In the genomic region with DNA sequence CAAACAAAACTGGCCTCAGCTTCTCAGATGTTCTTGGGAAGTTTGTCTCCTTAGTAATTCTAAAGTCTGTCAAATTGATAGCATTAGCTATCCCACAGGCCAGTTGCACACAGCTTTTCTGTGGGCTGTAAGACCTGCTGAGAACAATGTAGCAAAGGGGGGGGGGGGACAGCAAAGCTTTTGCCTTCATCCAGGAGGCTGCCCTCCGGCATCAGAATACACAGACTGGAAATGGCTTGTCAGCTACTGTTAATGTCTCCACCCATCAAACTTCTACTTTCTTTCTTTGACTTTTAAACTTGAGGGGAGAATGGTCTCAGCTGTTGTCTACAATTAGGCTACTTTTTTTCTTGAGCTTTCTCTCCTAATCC, we compare ENCODE assay signal across 9 mouse cellular contexts. TPM values are rescaled to one million over a fixed set of nuclear protein-coding genes. Genes with fewer than 3 reads are reported as not detected.
A peak's percentile ranks its signal among the peaks of the same experiment; 100 is the strongest.
DNase-seq lines count a peak whose midpoint lies in the region; ATAC-seq and TF ChIP-seq lines count a peak whose summit lies in the region.
"Had no signal": no experiment of that assay in that cellular context is flagged by ENCODE, and none has a peak within 500 bp of the region (broad histone marks: within the 10 kb centered on the region; RNA-seq: fewer than 3 reads in every experiment).

No protein-coding gene starts in this region.

- no peak for ATAC-seq in heart, embryonic 13.5 days (ENCODE audit: extremely low read depth, insufficient number of reproducible peaks, low FRiP score, low TSS enrichment)
- ATAC-seq in lung, postnatal 0 days = no peak
- ATAC-seq in hindbrain, embryonic 15.5 days (ENCODE audit: low FRiP score, low read depth) = peak; percentile 17; the same call in 1 of the 2 replicates
- no peak for ATAC-seq in granulocyte monocyte progenitor cell, adult 5-6 weeks (replicated peaks; ENCODE audit: poor library complexity, severe bottlenecking)

- no peak for TF ChIP-seq CTCF in lung, postnatal 0 days (IDR thresholded peaks at IDR 0.05)
- TF ChIP-seq CTCF in small intestine, adult 2 months (IDR thresholded peaks at IDR 0.05; ENCODE audit: extremely low read depth, insufficient read length, insufficient replicate concordance, low read depth, low read length) = no peak

- 56% methylated on average over 1 of the region's 1 CpGs for WGBS in heart, embryonic 13.5 days
- WGBS in lung, postnatal 0 days = 50% methylated on average over 1 of the region's 1 CpGs
- 76% methylated on average over 1 of the region's 1 CpGs for WGBS in hindbrain, embryonic 15.5 days
- WGBS in small intestine, adult 2 months = 69% methylated on average over 1 of the region's 1 CpGs

- H3K4me2 ChIP-seq in heart, embryonic 13.5 days = peak overlapping the region; percentile 73
- H3K4me2 ChIP-seq in lung, postnatal 0 days (replicated peaks; ENCODE audit: low read depth, low read length) = peak overlapping the region; percentile 62
- no peak overlapping the region for H3K4me2 ChIP-seq in hindbrain, embryonic 15.5 days

- H3K36me3 ChIP-seq in heart, embryonic 13.5 days = no peaks in the 10 kb centered on the region
- no peaks in the 10 kb centered on the region for H3K36me3 ChIP-seq in lung, postnatal 0 days (ENCODE audit: insufficient read depth, low read length)
- H3K36me3 ChIP-seq in hindbrain, embryonic 15.5 days = no peaks in the 10 kb centered on the region
- no peaks in the 10 kb centered on the region for H3K36me3 ChIP-seq in small intestine, adult 2 months (ENCODE audit: control insufficient read depth, insufficient read depth, low read length)

- no peak for TF ChIP-seq EP300 in lung, postnatal 0 days (IDR thresholded peaks at IDR 0.05)

- H3K9me3 ChIP-seq in heart, embryonic 13.5 days = no peaks in the 10 kb centered on the region
- no peaks in the 10 kb centered on the region for H3K9me3 ChIP-seq in lung, postnatal 0 days (ENCODE audit: low read length)
- H3K9me3 ChIP-seq in hindbrain, embryonic 15.5 days = no peaks in the 10 kb centered on the region

- no peak for TF ChIP-seq POLR2A in small intestine, adult 2 months (IDR thresholded peaks at IDR 0.05; ENCODE audit: low read depth, low read length)

- no peaks in the 10 kb centered on the region for H3K27me3 ChIP-seq in heart, embryonic 13.5 days (replicated peaks)
- H3K27me3 ChIP-seq in lung, postnatal 0 days (replicated peaks; ENCODE audit: insufficient read depth, low read length) = no peaks in the 10 kb centered on the region
- no peaks in the 10 kb centered on the region for H3K27me3 ChIP-seq in hindbrain, embryonic 15.5 days
- H3K27me3 ChIP-seq in small intestine, adult 2 months (ENCODE audit: control insufficient read depth, insufficient read depth, low read length) = no peaks in the 10 kb centered on the region

- H3K9ac ChIP-seq in heart, embryonic 13.5 days = peak overlapping the region; percentile 53
- 0 out of 2 replicates have a peak overlapping the region, but pooled peaks have one; percentile 5 for H3K9ac ChIP-seq in lung, postnatal 0 days (replicated peaks; ENCODE audit: low read depth)
- H3K9ac ChIP-seq in hindbrain, embryonic 15.5 days = no peak overlapping the region

- H3K27ac ChIP-seq in heart, embryonic 13.5 days (replicated peaks) = peak overlapping the region; percentile 98
- H3K27ac ChIP-seq in lung, postnatal 0 days (ENCODE audit: low read length) = peak overlapping the region; percentile 80
- peak overlapping the region; percentile 79; the same call in 1 of the 2 replicates for H3K27ac ChIP-seq in hindbrain, embryonic 15.5 days (replicated peaks)
- H3K27ac ChIP-seq in small intestine, adult 2 months (ENCODE audit: insufficient read depth, low read depth, low read length) = peak overlapping the region; percentile 61

- H3K4me1 ChIP-seq in heart, embryonic 13.5 days = peaks cover 53% of the 10 kb centered on the region
- peaks cover 18% of the 10 kb centered on the region; the same call in 1 of the 2 replicates for H3K4me1 ChIP-seq in lung, postnatal 0 days (ENCODE audit: insufficient read depth, low read depth, low read length)
- H3K4me1 ChIP-seq in hindbrain, embryonic 15.5 days (replicated peaks) = peaks cover 19% of the 10 kb centered on the region
- H3K4me1 ChIP-seq in small intestine, adult 2 months (ENCODE audit: control insufficient read depth, insufficient read depth, insufficient read length, low read length) = no peaks in the 10 kb centered on the region; the same call in 1 of the 2 replicates

- peak overlapping the region; percentile 49; the same call in 1 of the 2 replicates for H3K4me3 ChIP-seq in heart, embryonic 13.5 days
- H3K4me3 ChIP-seq in lung, postnatal 0 days (ENCODE audit: low read depth, low read length) = peak overlapping the region; percentile 29; the same call in 1 of the 2 replicates
- no peak overlapping the region for H3K4me3 ChIP-seq in hindbrain, embryonic 15.5 days
- no peak overlapping the region for H3K4me3 ChIP-seq in small intestine, adult 2 months (ENCODE audit: low read depth, low read length)

- no peak for DNase-seq in heart, postnatal 4 days
- DNase-seq in lung, postnatal 0 days (ENCODE audit: low spot score) = no peak
- no peak for DNase-seq in lung, postnatal 25 days (ENCODE audit: low spot score)
- DNase-seq in yolk sac, embryonic 10.5 days (ENCODE audit: low spot score) = no peak

RNA-seq across cellular contexts. Expression of a gene that starts 48.2 kb away (rescaled TPM):
- polyA plus RNA-seq in heart, embryonic 13.5 days (2015; fragmentation: Nextera tagmentation; extraction: Ambion mirVana) = 2.4 and 3.8 TPM in 2 replicates
- total RNA-seq in heart, postnatal 4 days (2021) = 1 to 10 TPM; 1.6 TPM
- 6.7 and 8.6 TPM in 2 replicates for polyA plus RNA-seq in lung, postnatal 0 days (2015; fragmentation: Nextera tagmentation; extraction: Ambion mirVana)
- polyA plus RNA-seq in hindbrain, embryonic 15.5 days (2015; fragmentation: Nextera tagmentation; extraction: Ambion mirVana) = 0.36 and 0.59 TPM in 2 replicates
- polyA plus RNA-seq in small intestine, adult 2 months (2012; rRNA removed) = 12.4 and 19.1 TPM in 2 replicates
- 119 and 127 TPM in 2 replicates for total RNA-seq in granulocyte monocyte progenitor cell, adult 5-6 weeks (2014; fragmentation: Nextera tagmentation)
- 38.6 and 72.3 TPM in 2 replicates for total RNA-seq in granulocyte monocyte progenitor cell, adult 5-6 weeks (2017)
- total RNA-seq: layer of hippocampus, postnatal 36 days had no signal

Comparison
In these comparisons a context has a peak if more than half of its experiments do, and no peak if none do; other contexts are left out.
1. H3K4me3 ChIP-seq: peak in heart, embryonic 13.5 days (single experiment) and lung, postnatal 0 days (single experiment); none in hindbrain, embryonic 15.5 days (single experiment) and small intestine, adult 2 months (single experiment).
2. Peak in every context shown above with its lines, with median percentiles within 50 percentile points of each other: H3K27ac ChIP-seq.